Mouse (Mus musculus): ENCODE results near the gene Man1c1. TPM values are rescaled to one million over a fixed set of nuclear protein-coding genes. Genes with fewer than 3 reads are reported as not detected.

Man1c1 gene
- polyA plus RNA-seq, 1 experiment from 2014 or later = 4.7 TPM

DNA sequence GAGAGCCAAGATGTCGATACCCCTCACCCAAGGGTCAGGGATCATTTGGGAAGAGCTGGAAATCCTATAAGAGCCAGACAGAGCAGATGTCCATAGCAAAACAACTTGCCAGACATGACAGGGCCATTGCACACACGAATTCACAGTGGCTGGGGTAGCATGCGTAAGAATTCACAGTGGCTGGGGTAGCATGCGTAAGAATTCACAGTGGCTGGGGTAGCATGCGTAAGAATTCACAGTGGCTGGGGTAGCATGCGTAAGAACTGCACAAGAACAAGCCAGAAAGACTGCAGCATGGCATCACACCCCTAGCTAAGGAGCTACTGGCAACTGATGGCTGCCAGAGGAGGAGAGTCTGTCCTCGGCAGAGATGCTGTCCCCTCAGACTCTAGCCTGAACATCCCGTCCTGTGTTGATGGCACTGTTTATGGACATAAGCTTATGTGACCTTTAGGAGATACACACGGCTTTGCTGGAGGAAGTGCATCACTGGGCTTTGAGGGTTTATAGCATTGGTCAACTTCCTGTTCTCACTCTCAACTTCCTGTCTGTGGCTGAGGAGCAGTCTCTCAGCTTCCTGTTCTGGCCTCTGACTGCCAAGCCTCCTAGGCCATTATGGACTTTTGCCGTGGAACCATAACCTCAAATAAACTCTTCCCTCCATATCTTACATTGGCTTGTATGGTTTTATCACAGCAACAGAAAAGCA is 109.2 kb downstream of the Man1c1 start:
- 93% methylated on average over 10 of the region's 10 CpGs for WGBS
- peaks cover 33% of the 10 kb centered on the region for H3K4me1 ChIP-seq

GRCm38 (mm10) chr4:134592442-134592841 is 111.6 kb downstream of the Man1c1 start:
- Histone ChIP-seq H3K4me3 (replicated peaks) (no peak overlapping the region), H3K36me3 (no peaks in the 10 kb centered on the region), H3K27ac (replicated peaks) (peak overlapping the region; percentile 61; the same call in 1 of the 2 replicates), H3K4me2 (no peak overlapping the region), H3K9me3 (replicated peaks) (no peaks in the 10 kb centered on the region), H3K27me3 (replicated peaks) (no peaks in the 10 kb centered on the region), H3K9ac (replicated peaks) (no peak overlapping the region), H3K4me1 (peaks cover 34% of the 10 kb centered on the region)
- no peak for ATAC-seq (ENCODE audit: low FRiP score)
- 43% methylated on average over 4 of the region's 4 CpGs for whole genome bisulfite sequencing

More for the DNA sequence above, 109.2 kb downstream of the Man1c1 start:
- no peak overlapping the region for H3K4me3 ChIP-seq (replicated peaks)
- H3K9ac ChIP-seq (replicated peaks) = no peak overlapping the region
- no peaks in the 10 kb centered on the region for H3K36me3 ChIP-seq
- no peak overlapping the region for H3K27ac ChIP-seq (replicated peaks)
- H3K4me2 ChIP-seq = no peak overlapping the region
- H3K27me3 ChIP-seq (replicated peaks) = no peaks in the 10 kb centered on the region
- ATAC-seq (ENCODE audit: low FRiP score) = no peak
- H3K9me3 ChIP-seq (replicated peaks) = no peaks in the 10 kb centered on the region

DNA sequence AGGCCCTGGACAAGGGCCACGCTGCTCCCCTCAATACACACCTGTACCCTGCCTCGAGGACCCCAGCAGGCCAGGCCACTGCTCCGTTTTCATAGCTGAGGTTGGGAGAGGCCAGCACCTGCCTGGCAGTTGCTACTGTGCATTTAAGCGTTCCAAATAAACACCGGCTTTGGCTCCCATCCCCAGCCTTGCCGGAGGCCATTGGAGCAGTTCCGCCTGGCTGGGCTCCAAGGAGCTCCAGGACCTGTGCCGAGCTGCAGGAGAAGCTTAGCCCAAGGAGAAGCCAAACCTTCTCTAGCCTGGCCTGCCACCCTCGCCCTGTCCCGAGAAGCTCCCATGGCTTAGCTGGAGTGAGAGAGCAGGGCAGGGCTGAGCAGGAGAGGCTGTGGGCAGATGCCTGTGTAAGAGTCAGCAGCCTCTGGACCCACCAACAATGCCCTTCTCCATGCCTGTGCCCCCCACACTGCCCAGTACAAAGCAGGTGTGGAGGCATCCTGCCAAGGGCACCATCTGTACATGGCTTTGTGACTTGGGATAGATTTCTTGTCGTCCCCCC is 112.5 kb downstream of the Man1c1 start:
- H3K27ac ChIP-seq (replicated peaks) = peak overlapping the region; percentile 61
- H3K4me2 ChIP-seq = no peak overlapping the region
- H3K36me3 ChIP-seq = no peaks in the 10 kb centered on the region
- peaks cover 36% of the 10 kb centered on the region for H3K4me1 ChIP-seq
- H3K27me3 ChIP-seq (replicated peaks) = no peaks in the 10 kb centered on the region
- 38% methylated on average over 11 of the region's 11 CpGs for WGBS
- H3K4me3 ChIP-seq (replicated peaks) = no peak overlapping the region
- no peaks in the 10 kb centered on the region for H3K9me3 ChIP-seq (replicated peaks)
- peak; percentile 29; the same call in 1 of the 2 replicates for ATAC-seq (ENCODE audit: low FRiP score)
- no peak overlapping the region for H3K9ac ChIP-seq (replicated peaks)

DNA sequence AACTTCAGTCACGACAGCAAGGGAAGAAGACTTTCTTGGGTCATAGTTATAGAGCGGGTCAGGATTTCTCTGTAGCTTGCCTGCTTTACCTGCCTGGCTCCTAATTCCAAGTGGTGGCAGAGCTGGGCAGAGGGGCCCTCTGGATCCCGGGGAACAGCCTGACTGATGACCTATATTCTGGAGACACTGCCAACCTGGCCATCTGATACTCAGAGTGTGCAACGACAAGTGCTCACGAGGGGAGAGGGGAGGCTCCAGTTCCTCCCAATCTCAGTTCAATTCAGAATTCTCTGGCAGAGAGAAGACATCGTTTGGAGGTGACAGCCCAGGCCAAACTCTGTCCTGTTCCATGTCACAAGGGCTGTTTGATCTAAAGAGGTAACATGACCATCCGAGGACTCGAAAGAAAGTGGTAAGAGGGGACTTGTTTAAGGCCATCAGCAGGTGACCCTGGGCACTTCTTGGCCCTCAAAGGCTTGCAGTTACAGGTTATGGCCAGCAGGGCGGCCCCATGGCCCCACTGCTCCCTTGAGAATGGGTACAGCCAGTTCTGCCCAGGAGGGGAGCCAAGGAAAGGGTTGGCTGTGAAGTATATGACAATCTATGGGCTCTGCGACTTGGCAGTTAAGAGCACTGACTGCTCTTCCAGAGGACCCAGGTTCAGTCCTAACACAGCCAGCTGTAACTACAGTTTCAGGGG is 113.7 kb downstream of the Man1c1 start:
- H3K4me3 ChIP-seq (replicated peaks) = no peak overlapping the region

DNA sequence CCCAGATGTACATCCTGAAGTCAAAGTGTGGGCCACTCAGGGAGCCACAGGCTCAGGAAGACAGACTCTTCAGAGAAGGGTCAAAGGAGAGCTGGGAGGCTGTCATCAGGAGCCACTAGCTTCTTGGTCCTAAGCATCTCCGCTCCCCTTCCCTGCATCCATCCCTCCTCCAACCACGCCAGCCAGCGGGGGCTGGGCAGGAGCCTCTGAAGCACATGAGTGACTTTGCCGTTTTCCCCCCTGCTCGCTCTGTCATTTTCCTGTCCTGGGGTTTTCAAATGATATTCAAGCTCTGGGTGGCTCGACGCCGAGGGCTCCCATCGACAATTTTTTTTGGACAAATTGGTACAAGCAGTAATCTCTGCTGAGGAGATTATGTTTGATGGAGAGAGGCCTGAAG is 114.3 kb downstream of the Man1c1 start:
- no peak for ATAC-seq (ENCODE audit: low FRiP score)
- Histone ChIP-seq H3K9me3 (replicated peaks) (no peaks in the 10 kb centered on the region), H3K4me2 (no peak overlapping the region), H3K4me1 (peaks cover 36% of the 10 kb centered on the region), H3K9ac (replicated peaks) (no peak overlapping the region), H3K27ac (replicated peaks) (no peak overlapping the region), H3K4me3 (replicated peaks) (no peak overlapping the region), H3K27me3 (replicated peaks) (no peaks in the 10 kb centered on the region), H3K36me3 (no peaks in the 10 kb centered on the region)
- 73% methylated on average over 9 of the region's 9 CpGs for WGBS

More for the DNA sequence above, 113.7 kb downstream of the Man1c1 start:
- Histone ChIP-seq H3K9me3 (replicated peaks) (no peaks in the 10 kb centered on the region), H3K9ac (replicated peaks) (no peak overlapping the region), H3K36me3 (no peaks in the 10 kb centered on the region), H3K4me1 (peaks cover 36% of the 10 kb centered on the region), H3K27ac (replicated peaks) (no peak overlapping the region), H3K4me2 (no peak overlapping the region), H3K27me3 (replicated peaks) (no peaks in the 10 kb centered on the region)
- ATAC-seq (ENCODE audit: low FRiP score) = no peak
- WGBS = 83% methylated on average over 10 of the region's 10 CpGs

GRCm38 (mm10) chr4:134588951-134589350 is 115.1 kb downstream of the Man1c1 start:
- H3K4me1 ChIP-seq = peaks cover 36% of the 10 kb centered on the region
- no peak overlapping the region for H3K27ac ChIP-seq (replicated peaks)
- no peaks in the 10 kb centered on the region for H3K9me3 ChIP-seq (replicated peaks)
- 82% methylated on average over 5 of the region's 5 CpGs for WGBS
- H3K9ac ChIP-seq (replicated peaks) = no peak overlapping the region
- no peak overlapping the region for H3K4me3 ChIP-seq (replicated peaks)
- no peaks in the 10 kb centered on the region for H3K27me3 ChIP-seq (replicated peaks)
- H3K4me2 ChIP-seq = no peak overlapping the region
- H3K36me3 ChIP-seq = no peaks in the 10 kb centered on the region
- ATAC-seq (ENCODE audit: low FRiP score) = no peak

DNA sequence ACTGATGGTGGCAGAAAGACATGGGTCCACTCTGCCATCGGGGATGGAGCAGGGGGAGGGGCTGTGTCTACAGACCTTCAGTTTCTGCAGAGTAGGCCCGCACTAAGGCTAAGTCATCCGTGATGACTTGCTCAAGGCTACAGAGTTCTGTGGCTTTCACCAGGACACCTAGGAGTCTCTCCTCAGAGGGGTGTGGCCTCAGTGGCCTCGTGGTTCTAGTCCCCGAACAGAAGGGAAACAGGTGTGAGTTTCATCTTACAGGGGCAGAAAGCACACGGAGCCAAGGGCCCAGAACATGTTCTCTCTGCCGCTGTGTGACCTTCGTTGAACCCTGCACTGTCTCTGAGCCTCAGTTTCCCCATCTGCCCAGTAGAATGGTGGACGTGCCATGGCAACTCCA is 115.8 kb downstream of the Man1c1 start:
- Histone ChIP-seq H3K9me3 (replicated peaks) (no peaks in the 10 kb centered on the region), H3K4me1 (peaks cover 36% of the 10 kb centered on the region), H3K9ac (replicated peaks) (no peak overlapping the region), H3K4me3 (replicated peaks) (no peak overlapping the region), H3K4me2 (no peak overlapping the region), H3K27ac (replicated peaks) (no peak overlapping the region), H3K36me3 (no peaks in the 10 kb centered on the region), H3K27me3 (replicated peaks) (no peaks in the 10 kb centered on the region)
- WGBS = 90% methylated on average over 9 of the region's 9 CpGs
- no peak for ATAC-seq (ENCODE audit: low FRiP score)

DNA sequence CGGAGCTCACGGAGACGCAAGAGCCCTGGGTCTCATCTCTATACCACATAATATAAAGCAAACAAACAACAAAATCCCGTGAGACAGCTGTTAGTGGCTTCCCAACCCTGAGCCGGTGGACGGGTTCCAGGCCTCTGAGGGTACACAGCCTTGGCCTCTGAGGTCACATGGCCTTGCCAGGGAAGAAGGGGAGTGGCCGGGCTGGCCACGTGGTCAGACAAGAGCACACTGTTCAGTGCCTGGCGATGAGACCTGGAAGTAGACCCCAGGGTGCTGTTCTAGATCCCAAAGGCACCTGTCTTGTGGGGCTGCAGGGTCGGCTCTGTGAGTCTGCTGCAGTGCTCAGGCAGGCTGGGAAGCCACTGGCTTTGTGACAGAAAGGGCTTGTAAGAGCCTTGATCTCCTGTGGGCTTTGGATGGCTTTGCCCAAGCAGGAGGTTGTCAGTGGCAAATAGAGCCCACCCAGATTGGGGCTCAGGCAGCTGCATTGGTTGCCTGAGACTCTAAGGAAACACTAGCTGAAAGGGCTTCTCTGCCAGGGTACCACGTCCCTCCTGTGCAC is 116.4 kb downstream of the Man1c1 start:
- no peak for ATAC-seq (ENCODE audit: low FRiP score)
- H3K9ac ChIP-seq (replicated peaks) = no peak overlapping the region
- H3K27ac ChIP-seq (replicated peaks) = no peak overlapping the region
- peaks cover 31% of the 10 kb centered on the region for H3K4me1 ChIP-seq
- no peaks in the 10 kb centered on the region for H3K36me3 ChIP-seq
- no peak overlapping the region for H3K4me2 ChIP-seq
- 41% methylated on average over 11 of the region's 11 CpGs for WGBS
- H3K27me3 ChIP-seq (replicated peaks) = no peaks in the 10 kb centered on the region
- H3K4me3 ChIP-seq (replicated peaks) = no peak overlapping the region
- no peaks in the 10 kb centered on the region for H3K9me3 ChIP-seq (replicated peaks)

DNA sequence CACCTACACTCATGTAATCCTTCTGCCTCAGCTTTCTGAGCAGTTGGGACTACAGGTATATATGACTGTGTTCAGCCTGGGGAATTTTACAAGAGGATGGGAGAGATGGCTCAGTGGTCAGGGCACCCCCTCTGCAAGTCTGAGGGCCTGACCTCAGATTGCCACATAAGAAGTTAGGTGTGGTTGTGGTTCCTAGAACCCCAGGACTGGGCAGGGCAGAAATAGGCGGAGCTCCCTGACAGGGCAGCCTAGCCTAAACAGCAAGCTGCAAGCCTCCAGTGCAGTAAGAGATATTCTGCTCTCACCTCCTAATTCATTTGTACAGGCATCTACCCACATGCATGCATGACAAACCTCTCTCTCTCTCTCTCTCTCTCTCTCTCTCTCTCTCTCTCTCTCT is 117.5 kb downstream of the Man1c1 start:
- Histone ChIP-seq H3K36me3 (no peaks in the 10 kb centered on the region), H3K4me2 (no peak overlapping the region), H3K9me3 (replicated peaks) (no peaks in the 10 kb centered on the region), H3K27me3 (replicated peaks) (no peaks in the 10 kb centered on the region), H3K4me1 (peaks cover 20% of the 10 kb centered on the region), H3K4me3 (replicated peaks) (no peak overlapping the region), H3K27ac (replicated peaks) (no peak overlapping the region), H3K9ac (replicated peaks) (no peak overlapping the region)
- no peak for ATAC-seq (ENCODE audit: low FRiP score)
- WGBS = 100% methylated on average over 1 of the region's 1 CpGs

DNA sequence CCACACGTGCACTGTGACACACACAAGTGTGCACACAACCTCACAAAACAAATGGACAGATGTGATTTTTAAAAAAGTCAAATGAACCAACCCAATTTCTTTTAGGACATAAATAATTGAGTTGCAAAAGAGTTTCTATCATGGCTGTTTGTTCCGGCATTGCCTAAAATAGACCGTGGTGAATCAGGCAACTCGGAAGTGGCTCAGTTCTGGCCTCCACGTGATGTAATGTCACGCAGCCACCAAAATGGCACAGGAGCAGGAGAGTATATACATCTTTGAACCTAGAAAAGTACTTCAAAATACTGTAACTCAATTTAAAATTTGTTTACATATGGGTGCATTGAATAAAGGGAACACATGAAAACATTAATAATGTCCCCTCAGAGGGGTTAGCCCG is 118.0 kb downstream of the Man1c1 start:
- H3K27ac ChIP-seq (replicated peaks) = no peak overlapping the region
- no peak overlapping the region for H3K9ac ChIP-seq (replicated peaks)
- H3K4me2 ChIP-seq = no peak overlapping the region
- no peaks in the 10 kb centered on the region for H3K9me3 ChIP-seq (replicated peaks)
- no peak for ATAC-seq (ENCODE audit: low FRiP score)
- H3K27me3 ChIP-seq (replicated peaks) = no peaks in the 10 kb centered on the region
- WGBS = 77% methylated on average over 7 of the region's 7 CpGs
- H3K4me1 ChIP-seq = peaks cover 15% of the 10 kb centered on the region
- H3K36me3 ChIP-seq = no peaks in the 10 kb centered on the region
- H3K4me3 ChIP-seq (replicated peaks) = no peak overlapping the region

- Histone ChIP-seq H3K4me2 (no peak overlapping the region), H3K4me3 (replicated peaks) (no peak overlapping the region), H3K9ac (replicated peaks) (no peak overlapping the region), H3K4me1 (peaks cover 34% of the 10 kb centered on the region), H3K27ac (replicated peaks) (no peak overlapping the region), H3K9me3 (replicated peaks) (no peaks in the 10 kb centered on the region), H3K36me3 (no peaks in the 10 kb centered on the region), H3K27me3 (replicated peaks) (no peaks in the 10 kb centered on the region)
- ATAC-seq (ENCODE audit: low FRiP score) = no peak
- 72% methylated on average over 3 of the region's 3 CpGs for WGBS
Observed at GRCm38 (mm10) chr4:134583513-134583912, 120.6 kb downstream of the Man1c1 start.

- ATAC-seq (ENCODE audit: low FRiP score) = no peak
- H3K4me2 ChIP-seq = no peak overlapping the region
- H3K4me3 ChIP-seq (replicated peaks) = no peak overlapping the region
- no peaks in the 10 kb centered on the region for H3K36me3 ChIP-seq
- H3K27me3 ChIP-seq (replicated peaks) = no peaks in the 10 kb centered on the region
- peaks cover 27% of the 10 kb centered on the region for H3K4me1 ChIP-seq
- WGBS = 47% methylated on average over 8 of the region's 8 CpGs
- H3K27ac ChIP-seq (replicated peaks) = peak overlapping the region; percentile 54; the same call in 1 of the 2 replicates
- H3K9me3 ChIP-seq (replicated peaks) = no peaks in the 10 kb centered on the region
- no peak overlapping the region for H3K9ac ChIP-seq (replicated peaks)
Observed at GRCm38 (mm10) chr4:134581365-134581764, 122.7 kb downstream of the Man1c1 start.

Data from neural tube, embryonic 15.5 days (tissue).